Mouse (Mus musculus) gastrocnemius, postnatal 10 days (tissue): ENCODE measurements around the gene Lpcat4. TPM values are rescaled to one million over a fixed set of nuclear protein-coding genes. Genes with fewer than 3 reads are reported as not detected.

Experiments
- DNase-seq: peaks from one replicate; pipeline ENCODE4 v3.0.0; 2021; ENCODE audit warnings: mixed read lengths
- long read RNA-seq, 2 experiments: library from polyadenylated mRNA; stranded (forward); transcript quantifications; one replicate each; pipeline ENCODE4 v2.0.0; 2021
- total RNA-seq, 2 experiments: library from RNA; stranded (reverse); gene quantifications; 2 replicates each; pipeline ENCODE4 v1.2.3; 2021

Gene Lpcat4
- 1 to 10 TPM; 3.0 to 5.3 TPM for total RNA-seq
- long read RNA-seq, experiment 1, partial matches to known transcripts: 0 of 4 reads
- long read RNA-seq, experiment 1, other reads (novel, unspliced or antisense): 1 of 4 reads
- long read RNA-seq, experiment 2, transcript Lpcat4-201 (14 exons, 2,275 nt): major isoform, 5 of 5 reads
- long read RNA-seq, experiment 2, partial matches to known transcripts: 0 of 5 reads
- long read RNA-seq, experiment 2, other reads (novel, unspliced or antisense): 0 of 5 reads

DNA sequence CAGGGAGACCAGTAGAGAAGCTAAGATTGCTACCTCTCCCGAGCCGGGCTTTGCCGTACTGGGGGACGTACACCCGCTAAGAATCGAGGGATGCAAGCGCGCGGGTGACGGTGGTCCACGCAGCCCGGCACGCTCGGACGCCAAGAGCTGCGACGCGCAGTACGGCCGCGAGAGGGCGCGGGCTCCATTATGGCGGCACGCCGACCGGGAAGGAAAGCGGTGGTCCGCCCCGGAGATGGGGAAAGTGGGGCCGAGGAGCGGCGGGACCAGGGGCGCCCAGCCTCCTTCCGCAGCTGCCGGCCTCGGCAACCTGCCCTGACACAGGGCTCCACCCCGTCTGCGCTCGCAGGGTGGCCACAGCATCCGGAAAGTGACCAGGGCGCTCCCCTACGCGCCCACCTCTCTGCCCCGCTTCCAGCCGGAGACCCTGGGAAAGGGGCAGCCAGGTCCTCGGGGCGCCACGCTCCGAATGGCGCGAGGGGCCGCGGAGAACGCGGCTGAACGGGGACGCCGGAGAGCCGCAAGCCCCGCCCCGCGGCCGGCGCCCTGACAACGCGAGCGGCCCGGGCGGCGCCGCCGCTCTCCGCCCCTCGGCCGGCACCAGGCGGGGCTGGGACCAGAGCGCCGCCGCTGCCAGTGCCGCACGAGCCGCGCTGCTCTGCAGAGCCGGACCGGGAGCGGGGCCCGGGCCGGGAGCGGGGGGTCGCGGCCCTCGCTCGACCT lies at the start of gene Lpcat4:
TSS of gene Lpcat4 (plus strand) at position 257 of the 723 bp plus-strand sequence.
- DNase-seq: peak; percentile 91

DNA sequence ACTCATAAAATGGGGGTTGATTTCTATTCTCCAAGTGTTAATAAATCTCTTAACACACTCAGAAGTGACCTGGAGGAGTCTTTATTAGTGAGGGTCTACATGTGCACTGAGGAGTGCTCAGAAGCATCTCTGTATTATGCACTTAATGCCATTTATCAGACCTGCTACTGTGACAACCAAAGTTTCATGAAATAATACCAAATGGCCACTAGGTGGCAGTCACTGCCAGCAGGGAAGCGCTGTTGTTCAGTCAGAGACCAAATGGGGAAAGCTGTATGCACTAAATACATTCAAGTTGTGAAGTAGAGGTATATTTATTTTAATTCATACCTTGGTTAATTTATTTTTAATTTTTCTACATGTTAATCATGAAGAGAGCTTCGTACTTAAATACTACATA lies 42.4 kb upstream of the Lpcat4 start:
- peak; percentile 14 for DNase-seq

DNA sequence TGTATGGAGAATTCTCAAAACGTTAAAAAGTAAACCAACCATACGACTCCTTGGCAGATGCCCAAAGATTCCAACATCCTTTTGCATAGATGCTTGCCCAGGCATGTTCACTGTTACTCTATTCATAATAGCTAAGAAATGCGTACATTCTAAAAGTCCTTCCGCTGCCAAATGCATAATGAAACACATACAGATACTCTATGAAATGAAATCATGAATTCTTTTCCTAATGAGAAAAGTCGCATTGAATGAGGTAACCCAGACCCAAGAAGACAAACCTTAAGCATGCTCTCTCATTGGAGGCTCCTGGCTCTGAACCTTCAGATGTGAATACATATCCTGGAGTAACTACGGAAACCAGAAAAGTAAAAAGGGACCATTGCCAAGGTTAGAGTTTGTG lies 36.2 kb upstream of the Lpcat4 start:
- DNase-seq: no peak

DNA sequence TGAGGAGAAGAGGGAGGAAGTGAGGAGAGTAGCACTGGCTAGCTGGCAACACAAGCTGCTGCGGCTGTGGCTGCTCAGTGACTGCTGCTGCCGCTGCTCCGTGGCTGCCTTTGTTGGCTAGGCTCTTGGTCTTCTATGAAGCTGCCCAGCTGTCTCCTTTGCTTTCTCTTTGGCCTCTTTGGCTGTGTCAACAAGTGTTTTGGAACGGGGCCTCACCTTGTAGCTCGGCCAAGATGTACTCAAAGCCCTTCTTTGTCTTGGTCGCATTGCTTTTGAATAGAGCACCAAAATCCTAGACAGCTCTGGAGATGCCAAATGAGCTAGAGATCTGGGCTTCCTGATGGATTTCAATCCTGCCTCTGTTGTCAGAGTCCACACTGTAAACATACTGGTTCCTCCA lies 29.1 kb upstream of the Lpcat4 start:
- peak; percentile 31 for DNase-seq

DNA sequence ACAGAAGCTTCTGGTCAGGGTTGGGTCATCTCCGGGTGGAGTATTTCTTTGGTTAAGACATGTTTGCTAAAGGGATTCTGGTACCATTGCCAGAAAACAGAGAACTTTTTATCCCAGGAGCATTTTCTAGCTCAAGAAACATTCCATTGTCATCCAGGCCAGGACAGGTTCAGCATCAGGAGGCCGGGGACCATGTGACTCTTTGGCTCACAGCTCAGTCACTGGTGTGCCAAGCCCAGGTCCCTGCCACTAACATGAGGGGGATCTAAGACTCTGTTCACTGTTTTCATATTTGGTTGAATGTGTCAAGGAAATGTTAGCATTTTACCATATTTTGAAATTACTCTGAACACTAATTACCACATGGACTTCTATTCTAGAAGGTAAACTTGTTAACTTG lies 28.6 kb upstream of the Lpcat4 start:
- DNase-seq: no peak

DNA sequence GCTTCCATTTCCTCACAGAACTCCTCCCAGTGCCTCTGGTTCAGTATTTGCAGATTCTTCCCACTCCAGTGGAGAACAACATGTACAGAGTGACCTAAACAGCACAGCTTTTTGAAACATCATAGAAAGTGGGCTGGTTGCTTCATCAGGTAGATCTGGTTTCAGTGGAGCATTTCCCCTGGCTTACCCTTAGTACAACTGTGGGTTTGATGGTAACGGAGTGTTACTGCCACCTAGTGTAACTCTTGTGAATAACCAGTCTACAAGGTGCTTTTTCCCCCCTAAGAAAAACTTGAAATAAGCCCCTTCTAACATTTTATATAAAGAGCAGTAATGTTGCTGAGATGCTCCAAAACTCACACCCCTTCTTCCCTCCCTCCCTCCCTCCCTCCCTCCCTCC lies 23.3 kb upstream of the Lpcat4 start:
- DNase-seq: no peak

DNA sequence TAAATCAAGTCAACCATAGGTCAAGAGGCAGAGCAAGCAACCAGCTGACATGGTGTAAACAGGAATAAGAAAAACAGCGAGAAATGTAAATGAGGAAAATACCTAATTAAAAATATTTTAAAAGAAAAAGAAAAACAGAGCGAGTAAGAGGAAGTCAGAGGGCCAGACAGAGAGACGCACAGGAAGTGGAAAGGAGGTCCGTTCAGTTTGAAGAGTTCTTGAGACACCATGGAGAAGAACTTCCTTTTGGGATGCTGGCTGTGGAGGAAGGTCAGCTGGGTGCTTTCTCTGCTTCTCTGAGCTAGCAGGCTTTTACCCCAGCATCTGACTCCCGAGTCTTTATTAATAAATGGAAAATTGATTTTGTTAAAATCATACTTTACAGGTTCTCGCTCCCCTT lies 21.7 kb upstream of the Lpcat4 start:
- no peak for DNase-seq

DNA sequence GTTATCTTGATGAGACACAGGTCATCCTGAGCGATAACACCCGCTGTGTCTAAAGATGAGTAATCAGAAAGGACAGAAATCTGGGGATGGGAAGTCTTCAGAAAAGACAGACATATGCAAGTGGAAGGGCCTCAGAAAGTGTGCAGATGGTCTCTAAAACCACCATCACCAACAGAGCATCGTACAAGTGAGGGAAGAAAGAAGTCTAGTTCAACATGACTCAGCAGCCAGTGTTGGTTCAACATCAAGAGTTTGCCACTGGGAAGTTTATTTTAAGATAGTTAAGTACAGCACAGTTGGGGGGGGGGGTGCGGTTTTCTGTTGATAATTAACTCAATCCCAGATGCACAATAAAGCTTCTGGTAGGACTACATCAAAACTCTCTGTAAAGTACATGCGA lies 18.4 kb upstream of the Lpcat4 start:
- DNase-seq: no peak

DNA sequence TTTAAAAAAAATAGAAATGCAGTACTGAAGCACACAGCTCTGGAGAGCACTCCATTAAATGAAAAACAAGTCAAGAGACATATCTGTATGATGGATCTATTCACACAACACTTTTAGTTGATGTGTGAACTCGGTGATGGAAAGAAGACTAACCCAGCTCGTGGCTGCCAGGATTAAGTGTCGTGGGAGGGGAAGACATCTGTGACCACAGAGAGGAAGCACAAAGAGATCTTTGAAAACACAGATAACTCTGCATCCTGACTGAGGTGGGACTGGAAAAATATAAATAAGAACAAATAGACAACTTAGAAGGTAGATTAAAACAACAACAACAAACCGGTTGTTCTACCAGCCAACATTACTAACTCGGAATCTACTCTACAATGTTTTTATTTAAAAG lies 16.7 kb upstream of the Lpcat4 start:
- DNase-seq: no peak

DNA sequence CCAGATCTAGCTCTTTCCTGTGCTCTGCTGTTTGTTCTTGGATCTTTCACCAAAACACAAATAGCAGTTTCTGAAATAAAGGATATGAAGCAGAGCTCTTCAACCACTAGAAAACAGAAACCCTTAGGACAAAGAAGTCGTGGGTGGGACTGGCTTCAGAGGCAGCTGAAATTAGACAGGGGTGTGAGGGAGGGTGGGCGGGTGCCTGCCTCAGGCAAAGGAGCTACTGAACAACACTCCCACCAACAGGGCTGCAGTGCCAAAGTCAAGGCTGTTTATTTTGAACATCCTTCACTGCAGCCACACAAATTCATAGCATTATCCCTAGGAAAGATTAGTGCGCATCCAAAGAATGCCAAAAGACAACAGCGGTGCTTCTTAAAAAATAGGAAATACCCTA lies 14.9 kb upstream of the Lpcat4 start:
- no peak for DNase-seq

DNA sequence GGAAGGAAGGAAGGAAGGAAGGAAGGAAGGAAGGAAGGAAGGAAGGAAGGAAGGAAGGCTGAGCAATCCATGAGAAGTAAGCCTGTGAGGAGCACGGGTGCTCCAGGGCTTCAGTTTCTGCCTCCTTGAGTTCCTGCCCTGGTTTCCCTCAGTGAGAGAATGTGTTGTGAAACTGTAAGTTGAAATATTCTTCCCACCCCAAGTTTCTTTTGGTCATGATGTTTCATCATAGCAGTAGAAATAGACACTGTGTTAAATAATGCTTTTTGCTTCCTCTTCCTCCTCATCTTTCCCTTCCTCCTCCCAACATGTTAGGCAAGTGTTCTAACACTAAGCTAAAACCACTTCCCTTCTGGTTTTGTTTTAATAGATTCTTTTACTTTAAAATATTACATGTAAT lies 6.6 kb upstream of the Lpcat4 start:
- no peak for DNase-seq

DNA sequence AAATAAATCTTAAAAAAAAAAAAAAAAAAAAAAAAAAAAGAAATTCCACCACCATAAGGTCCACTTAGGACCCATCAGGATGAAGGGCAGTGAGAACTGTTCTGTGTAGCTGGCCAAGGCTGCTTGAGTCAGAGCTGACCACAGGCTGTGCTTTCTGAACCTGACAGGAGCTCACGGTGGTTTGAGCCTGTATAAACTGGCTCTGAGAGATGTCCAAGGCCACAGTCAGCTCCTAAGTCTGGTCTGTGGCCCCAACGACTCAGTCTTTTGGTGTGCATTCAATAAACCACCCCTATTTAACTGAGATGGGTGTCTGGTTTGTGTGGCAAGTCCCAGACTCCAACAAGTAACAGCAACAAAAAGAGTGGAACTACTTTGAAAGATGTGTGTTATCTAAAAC lies 2.6 kb upstream of the Lpcat4 start:
- DNase-seq: no peak

DNA sequence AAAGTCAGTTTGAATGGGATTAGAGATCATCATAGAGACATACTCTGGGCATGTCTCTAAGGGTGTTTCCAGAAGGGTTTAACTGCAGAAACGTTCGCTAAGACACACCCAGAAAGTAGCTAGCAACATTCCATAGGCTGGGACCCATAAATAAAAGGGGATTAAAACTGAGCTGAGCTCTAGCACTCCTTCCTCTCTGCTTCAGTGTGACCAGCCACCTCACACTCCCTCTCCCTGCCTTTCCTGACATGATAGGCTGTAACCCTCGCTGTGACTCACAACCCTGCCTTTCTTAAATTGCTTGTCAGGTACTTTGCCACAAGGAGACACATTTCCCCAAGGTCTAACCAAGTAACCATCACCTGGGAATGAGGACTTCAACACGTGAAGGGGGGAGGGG lies 1.3 kb upstream of the Lpcat4 start:
- no peak for DNase-seq

DNA sequence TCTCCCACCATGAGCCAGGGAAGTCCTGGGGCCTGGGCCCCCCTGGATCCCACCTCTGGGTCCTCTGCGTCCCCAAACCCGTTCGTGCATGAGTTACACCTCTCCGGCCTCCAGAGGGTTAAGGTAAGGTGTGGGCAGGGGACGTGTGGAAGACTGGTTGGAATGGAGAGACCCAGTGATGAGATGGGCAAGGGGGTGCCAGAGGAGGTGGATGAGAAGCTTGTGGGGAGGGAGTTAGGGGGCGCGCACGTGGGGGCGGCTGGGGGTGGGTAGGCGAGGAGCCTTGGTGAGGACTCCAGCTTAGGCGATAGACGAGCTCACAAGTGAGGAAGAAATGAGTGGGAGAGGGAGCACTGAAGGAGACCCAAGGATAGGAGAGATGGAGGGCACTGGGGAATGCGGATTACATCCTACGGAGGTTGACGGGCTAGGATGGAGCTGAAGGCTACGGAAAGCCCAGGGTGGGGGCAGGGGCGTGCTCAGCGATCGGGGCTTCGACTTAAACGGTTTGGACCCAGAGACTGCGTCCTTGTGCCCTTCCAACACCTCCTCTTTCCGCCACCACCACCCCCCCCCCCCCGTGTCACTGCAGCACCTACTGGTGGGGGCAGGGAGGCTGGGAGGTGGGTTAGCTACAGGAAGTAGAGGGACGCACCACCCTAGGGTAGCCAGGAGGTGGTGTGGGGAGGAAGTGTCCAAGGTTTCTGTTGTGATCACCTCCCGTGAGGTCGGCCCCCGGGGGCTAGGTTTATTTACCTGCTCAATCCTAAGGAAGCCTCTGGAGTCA lies 860 bp downstream of the Lpcat4 start:
- no peak for DNase-seq

DNA sequence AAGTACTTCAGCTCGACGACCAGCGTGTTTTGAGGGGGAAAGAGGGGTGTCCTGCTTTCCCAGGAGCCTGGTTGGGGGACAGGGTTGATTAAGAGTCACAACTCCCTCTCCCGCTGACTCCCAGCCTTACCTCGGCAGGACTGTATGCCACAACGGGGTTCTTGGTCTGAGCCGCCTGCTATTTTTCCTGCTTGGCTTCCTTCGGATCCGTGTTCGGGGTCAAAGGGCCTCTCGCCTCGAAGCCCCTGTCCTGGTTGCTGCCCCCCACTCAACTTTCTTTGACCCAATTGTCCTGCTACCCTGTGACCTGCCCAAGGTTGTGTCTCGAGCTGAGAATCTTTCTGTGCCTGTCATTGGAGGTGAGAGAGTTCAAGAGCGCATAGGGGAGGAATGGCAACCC lies 2.5 kb downstream of the Lpcat4 start:
- DNase-seq: no peak

DNA sequence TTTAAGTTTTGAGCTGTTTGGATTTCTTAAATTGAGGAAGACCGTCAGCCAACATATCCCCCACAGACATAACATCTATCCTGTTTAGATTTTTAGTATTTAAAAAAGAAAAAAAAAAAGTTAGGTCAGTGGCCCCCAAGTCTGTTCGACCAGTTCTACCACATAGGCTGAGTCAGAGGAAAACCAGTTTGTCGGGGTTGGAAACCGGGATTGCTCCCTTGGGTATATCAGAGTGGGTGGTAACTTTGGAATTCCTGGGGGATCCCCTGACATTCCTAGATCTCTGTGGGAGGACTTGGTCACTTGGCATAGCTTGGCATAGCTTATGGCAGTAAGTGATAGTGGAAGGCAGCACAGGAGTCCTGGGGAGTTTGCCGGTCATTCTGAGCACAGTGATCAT lies 6.0 kb downstream of the Lpcat4 start:
- no peak for DNase-seq

DNA sequence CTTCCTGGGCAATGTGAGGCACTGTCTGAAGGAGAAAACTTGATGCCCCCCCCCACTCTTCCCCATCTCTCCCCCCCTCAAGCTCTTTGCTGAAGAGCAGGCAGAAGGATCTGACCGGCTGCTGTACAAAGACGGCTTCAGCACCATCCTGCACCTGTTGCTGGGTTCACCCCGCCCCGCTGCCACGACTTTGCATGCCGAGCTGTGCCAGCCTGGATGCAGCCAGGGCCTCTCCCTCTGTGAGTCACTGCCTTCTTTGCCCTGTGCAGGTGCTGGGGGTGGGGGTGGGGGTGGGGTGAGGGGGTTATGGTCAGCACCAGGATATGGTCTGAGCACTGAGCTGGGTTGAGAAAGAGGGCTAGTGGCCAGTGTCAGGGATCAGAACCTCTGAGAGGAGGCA lies 6.9 kb downstream of the Lpcat4 start:
- DNase-seq: no peak

DNA sequence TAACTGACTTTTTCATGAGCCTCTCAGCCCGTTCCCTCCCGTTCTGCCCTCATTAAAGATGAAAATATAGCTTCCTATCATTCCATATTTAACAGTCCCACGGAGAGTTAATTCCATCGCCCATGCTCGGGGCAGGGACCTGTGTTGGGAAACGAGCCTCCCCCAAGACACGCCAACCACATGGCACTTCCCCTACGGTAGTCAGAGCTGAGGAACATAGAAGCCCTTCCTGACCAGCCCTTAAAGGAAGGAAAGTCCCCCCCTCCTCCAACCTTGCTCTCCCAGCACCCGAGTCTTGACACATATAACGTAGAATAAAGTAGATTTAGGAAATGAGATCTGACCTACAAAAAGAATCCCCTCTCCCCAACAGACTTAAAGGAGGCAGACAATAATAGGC lies 8.1 kb downstream of the Lpcat4 start:
- DNase-seq: no peak

DNA sequence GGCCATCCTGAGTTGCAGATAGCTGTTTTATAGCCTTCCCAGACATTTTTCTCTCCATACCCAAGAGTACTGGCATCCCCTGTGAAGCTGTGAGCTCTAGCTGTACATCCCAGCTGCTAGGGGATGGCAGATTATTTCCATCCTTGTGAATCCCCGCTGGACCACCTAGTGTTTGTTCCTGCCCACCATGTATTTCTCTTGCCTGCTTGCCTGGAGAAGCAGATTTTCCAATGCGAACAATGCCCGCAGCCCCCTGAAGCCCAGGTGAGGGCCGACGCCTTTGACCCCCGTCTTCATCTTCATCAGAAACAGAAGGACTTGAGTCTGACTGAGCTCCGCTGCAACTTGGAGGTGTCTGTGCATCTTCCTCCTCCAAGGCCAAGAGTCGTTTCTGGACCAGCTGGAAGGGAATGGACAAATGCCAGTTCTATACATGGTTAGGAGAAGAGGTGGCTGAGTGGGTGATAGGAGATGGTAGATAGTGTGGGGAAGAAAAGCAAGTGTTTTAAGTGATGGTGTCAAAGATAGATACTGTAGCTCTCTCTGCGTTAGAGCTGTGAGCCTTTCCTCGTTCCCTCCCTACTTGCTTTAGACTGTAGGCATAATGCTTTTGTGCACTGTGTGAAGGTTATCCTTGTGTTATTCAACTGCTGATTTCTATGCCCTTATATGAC lies 10.6 kb downstream of the Lpcat4 start:
- no peak for DNase-seq

DNA sequence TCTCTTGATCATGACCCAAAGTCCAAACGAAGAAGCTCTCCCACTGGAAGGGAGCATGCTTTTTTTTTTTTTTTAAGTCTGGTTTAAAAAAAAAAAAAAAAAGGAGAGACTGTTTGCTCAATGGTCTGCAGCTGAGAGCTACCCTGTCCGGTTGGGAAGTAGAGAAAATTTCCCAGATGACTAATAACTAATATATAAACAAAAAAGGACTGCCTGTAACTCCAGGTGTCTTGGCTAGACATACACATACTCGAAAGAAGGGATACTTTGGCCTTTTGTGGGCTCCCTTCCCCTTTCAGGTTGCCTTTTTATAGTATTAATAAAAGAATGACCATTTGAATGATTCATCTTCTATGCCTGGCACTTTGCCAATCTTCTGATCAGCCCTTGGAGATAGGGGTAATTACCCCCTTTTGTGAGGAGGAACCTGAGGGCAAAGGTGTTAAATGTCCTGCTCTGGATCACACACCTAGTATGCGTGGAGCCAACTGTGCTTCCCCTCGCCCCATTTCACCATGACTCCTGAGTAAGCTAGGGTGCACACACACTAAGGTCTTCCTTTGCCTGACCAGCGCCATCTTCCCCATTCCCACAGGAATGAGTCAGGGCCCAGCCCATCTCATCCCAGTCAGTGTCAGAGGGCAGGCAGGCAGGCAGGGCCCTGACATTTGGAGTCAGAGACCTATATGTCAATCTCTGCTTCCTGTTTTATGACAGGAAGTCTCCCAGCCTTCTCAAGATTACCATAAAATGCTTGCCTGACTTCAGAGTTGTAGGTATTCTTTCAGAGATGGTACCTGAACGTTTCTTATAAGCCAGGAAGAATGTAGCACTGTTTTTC lies 15.6 kb downstream of the Lpcat4 start:
- no peak for DNase-seq

DNA sequence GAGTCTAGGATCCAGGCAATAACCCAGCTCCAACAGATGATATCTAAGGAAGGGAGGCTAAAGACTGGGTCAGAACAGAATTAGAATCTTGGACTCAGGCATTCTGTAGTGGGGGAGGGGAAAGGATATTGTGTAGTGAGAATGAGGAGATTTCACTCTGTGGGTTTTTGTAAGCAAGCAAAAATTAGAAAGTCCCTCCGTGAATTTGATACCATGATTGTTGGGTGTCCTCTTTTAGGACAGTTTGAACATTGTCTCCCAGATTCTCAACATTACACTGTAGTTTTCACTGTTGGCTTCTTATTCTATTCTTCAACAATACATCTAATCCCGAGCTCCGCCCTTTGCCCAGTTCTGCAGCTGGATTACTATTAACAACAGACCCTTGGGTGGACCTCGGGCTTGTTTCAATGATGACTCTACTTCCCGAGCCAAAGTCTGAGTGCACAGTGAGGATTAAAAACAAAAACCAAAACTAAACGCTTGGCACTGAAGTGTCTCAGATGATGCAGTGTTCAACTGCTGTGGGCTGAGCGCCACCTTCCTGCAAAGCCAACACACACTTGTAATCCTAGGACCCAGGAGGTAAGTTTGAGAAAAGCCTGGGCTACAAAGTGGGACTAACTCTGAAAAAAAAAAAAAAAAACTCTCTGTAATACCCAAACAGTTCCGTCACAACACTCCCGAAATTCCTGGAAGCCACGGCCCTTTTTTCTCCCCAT lies 20.1 kb downstream of the Lpcat4 start, which contains the start of gene Nutm1:
TSS of gene Nutm1 (minus strand) at position 51 of the 722 bp plus-strand sequence.
- DNase-seq: peak; percentile 30
